11 mouse cellular contexts compared by ENCODE assay signal in genomic region chr10:5862669-5863068, GRCm38 (mm10).
"Had no signal": no experiment of that assay in that cellular context is flagged by ENCODE, and none has a peak within 500 bp of the region (broad histone marks: within the 10 kb centered on the region; RNA-seq: fewer than 3 reads in every experiment).

No protein-coding gene starts in this region.

- H3K27me3 ChIP-seq: limb, embryonic 12.5 days; limb, embryonic 15.5 days; megakaryocyte, embryonic 14.5 days; midbrain, embryonic 13.5 days had no signal

- H3K4me3 ChIP-seq: limb, embryonic 12.5 days; limb, embryonic 15.5 days; megakaryocyte, embryonic 14.5 days; midbrain, embryonic 10.5 days; midbrain, embryonic 13.5 days had no signal

- H3K4me1 ChIP-seq: limb, embryonic 12.5 days; limb, embryonic 15.5 days; megakaryocyte, embryonic 14.5 days; midbrain, embryonic 10.5 days had no signal

- H3K9me3 ChIP-seq: limb, embryonic 15.5 days; midbrain, embryonic 10.5 days; midbrain, embryonic 13.5 days had no signal

- H3K27ac ChIP-seq: kidney, postnatal 0 days; limb, embryonic 12.5 days; limb, embryonic 15.5 days; midbrain, embryonic 10.5 days; midbrain, embryonic 13.5 days had no signal

- DNase-seq: kidney, adult 2 months; kidney, postnatal 25 days; lung, adult 2 months; lung, postnatal 36 days; thymus, postnatal 36 days had no signal

- H3K36me3 ChIP-seq: limb, embryonic 12.5 days; limb, embryonic 15.5 days; midbrain, embryonic 10.5 days had no signal
